Mouse (Mus musculus) cerebellum, adult 8-10 months (tissue): Measurements from ENCODE around the gene Smyd4.

Source experiments
- DNase-seq: peaks from one replicate; pipeline ENCODE4 v3.0.0; 2022

Smyd4 gene

DNA sequence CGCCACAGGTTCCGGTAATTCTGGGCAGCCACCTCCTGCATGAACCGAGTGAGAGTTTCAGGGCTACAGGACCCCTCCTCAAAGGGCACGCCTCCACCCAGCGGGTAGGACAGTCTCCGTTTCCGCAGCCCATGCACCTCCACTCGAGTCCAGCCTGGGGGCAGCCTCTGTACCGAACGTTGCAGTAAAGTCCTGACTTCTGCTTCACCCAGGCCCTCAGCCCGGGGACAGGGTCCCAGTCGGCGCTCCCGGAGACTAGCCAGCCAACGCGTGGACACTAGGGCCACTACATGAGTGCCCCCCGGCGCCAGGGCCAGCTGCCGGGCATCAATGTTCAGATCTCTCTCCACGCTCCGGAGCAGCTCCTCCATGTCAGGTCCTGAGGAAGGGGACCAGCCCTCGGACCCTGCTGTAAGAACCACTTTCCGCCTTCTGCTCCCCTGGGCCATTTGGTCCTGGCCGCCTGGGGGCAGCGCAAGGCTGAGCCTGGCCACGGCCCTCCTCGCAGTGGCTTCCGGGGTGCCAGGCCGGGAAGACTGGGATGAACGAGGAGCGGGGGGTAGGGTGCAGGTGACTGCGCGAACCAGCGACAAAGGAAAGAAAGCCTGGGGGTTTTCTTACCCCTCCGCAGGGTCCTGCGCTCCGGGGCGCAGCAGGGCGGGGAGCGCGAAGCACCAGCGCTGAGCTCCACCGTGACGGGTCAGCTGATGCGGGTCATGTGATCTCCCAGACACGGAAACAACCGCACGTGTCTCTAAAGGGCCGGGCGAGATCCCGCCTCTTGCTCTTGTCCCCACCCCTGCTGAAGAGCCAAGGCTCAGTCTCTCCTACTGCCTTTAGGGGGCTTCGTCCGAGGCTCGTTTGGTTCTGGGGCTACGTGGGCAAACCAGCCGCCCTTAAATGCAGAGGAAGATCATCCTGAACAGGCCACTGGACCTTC is 106.0 kb downstream of the Smyd4 start, which contains the start of gene Wdr81:
Gene Wdr81 (minus strand): TSS at position 727 of the 940 bp plus-strand sequence.
- peak; percentile 77 for DNase-seq
